Comparison of ENCODE assay signal across 25 mouse cellular contexts in genomic region chr15:96129699-96130098, GRCm38 (mm10).
"Had no signal": no experiment of that assay in that cellular context is flagged by ENCODE, and none has a peak within 500 bp of the region (broad histone marks: within the 10 kb centered on the region; RNA-seq: fewer than 3 reads in every experiment).

No protein-coding gene starts in this region.

- H3K4me3 ChIP-seq: gastrocnemius, adult 2 months; heart, embryonic 10.5 days; heart, embryonic 12.5 days; hindbrain, embryonic 10.5 days; hindbrain, embryonic 12.5 days; intestine, embryonic 15.5 days; layer of hippocampus, adult 2 months; left cerebral cortex, adult 2 months; limb, embryonic 13.5 days; limb, embryonic 15.5 days; liver, embryonic 12.5 days had no signal

- H3K4me2 ChIP-seq: heart, embryonic 12.5 days; hindbrain, embryonic 12.5 days; hindbrain, embryonic 14.5 days; intestine, embryonic 15.5 days; limb, embryonic 13.5 days; limb, embryonic 15.5 days; liver, embryonic 12.5 days had no signal

- H3K9me3 ChIP-seq: heart, embryonic 10.5 days; heart, embryonic 12.5 days; hindbrain, embryonic 10.5 days; hindbrain, embryonic 12.5 days; intestine, embryonic 15.5 days; limb, embryonic 13.5 days; limb, embryonic 15.5 days; liver, embryonic 12.5 days had no signal

- H3K27me3 ChIP-seq: heart, embryonic 12.5 days; hindbrain, embryonic 12.5 days; intestine, embryonic 15.5 days; limb, embryonic 13.5 days; limb, embryonic 15.5 days; liver, embryonic 12.5 days had no signal

- ATAC-seq: forebrain, embryonic 16.5 days; hindbrain, embryonic 16.5 days; inflammation-experienced regulatory T-cells, adult 6 months; intestine, embryonic 15.5 days; intestine, postnatal 0 days; liver, embryonic 12.5 days had no signal

- H3K4me1 ChIP-seq: hindbrain, embryonic 12.5 days; intestine, embryonic 15.5 days; liver, embryonic 12.5 days had no signal

- H3K9ac ChIP-seq: heart, embryonic 12.5 days; hindbrain, embryonic 12.5 days; hindbrain, embryonic 14.5 days; intestine, embryonic 15.5 days; limb, embryonic 13.5 days; limb, embryonic 15.5 days; liver, embryonic 12.5 days; liver, embryonic 14.5 days had no signal

- H3K27ac ChIP-seq: gastrocnemius, adult 2 months; heart, embryonic 10.5 days; hindbrain, embryonic 10.5 days; hindbrain, embryonic 12.5 days; hindbrain, embryonic 14.5 days; intestine, embryonic 15.5 days; layer of hippocampus, adult 2 months; left cerebral cortex, adult 2 months; limb, embryonic 13.5 days; limb, embryonic 15.5 days; liver, embryonic 12.5 days; liver, embryonic 14.5 days had no signal

- H3K36me3 ChIP-seq: heart, embryonic 10.5 days; heart, embryonic 12.5 days; hindbrain, embryonic 10.5 days; hindbrain, embryonic 12.5 days; intestine, embryonic 15.5 days; limb, embryonic 13.5 days; limb, embryonic 15.5 days; liver, embryonic 12.5 days had no signal

- DNase-seq: gastrocnemius, adult 2 months; gastrocnemius, postnatal 10 days; gastrocnemius, postnatal 25 days; heart, postnatal 10 days; heart, postnatal 4 days; kidney, adult 18-20 months; kidney, adult 9 months; kidney, postnatal 10 days; kidney, postnatal 4 days had no signal
